Mouse (Mus musculus) kidney, embryonic 16.5 days (tissue): ENCODE measurements around the gene Crygn. TPM values are rescaled to one million over a fixed set of nuclear protein-coding genes. Genes with fewer than 3 reads are reported as not detected.
"Not testable (repeated sequence)": the region's sequence is repeated elsewhere in the genome, so short reads cannot be mapped to it uniquely, and the experiment has no call there.

Source experiments
- ATAC-seq: fragments of 200-750 bp; cut with Nextera tagmentation; 2 replicates; pipeline ENCODE4 v1.8.0; 2017; ENCODE audit warnings: moderate TSS enrichment; ENCODE audit not compliant: low FRiP score, low TSS enrichment
- H3K27ac ChIP-seq: fragments of 300-500 bp; sonication (generic); 2 replicates; pipeline ENCODE4 v1.5.1; 2014; ENCODE audit warnings: low read length
- H3K27me3 ChIP-seq: fragments of 300-500 bp; sonication (generic); 2 replicates; pipeline ENCODE4 v1.6.1; 2014; ENCODE audit warnings: low read length, control low read depth, mixed read lengths; ENCODE audit not compliant: insufficient read depth
- H3K36me3 ChIP-seq: fragments of 300-500 bp; sonication (generic); 2 replicates; pipeline ENCODE4 v1.6.1; 2014; ENCODE audit warnings: low read length, control low read depth, mixed read lengths; ENCODE audit not compliant: insufficient read depth
- H3K4me1 ChIP-seq: fragments of 300-500 bp; sonication (generic); 2 replicates; pipeline ENCODE4 v1.6.1; 2014; ENCODE audit warnings: low read length, control low read depth, mixed read lengths; ENCODE audit not compliant: insufficient read depth
- H3K4me2 ChIP-seq: fragments of 300-500 bp; sonication (generic); replicated peaks from 2 replicates; pipeline ENCODE4 v1.6.1; 2014; ENCODE audit warnings: low read depth, low read length
- H3K4me3 ChIP-seq: fragments of 300-500 bp; sonication (generic); 2 replicates; pipeline ENCODE4 v1.5.1; 2014; ENCODE audit warnings: mild to moderate bottlenecking, low read length
- H3K9ac ChIP-seq: fragments of 300-500 bp; sonication (generic); replicated peaks from 2 replicates; pipeline ENCODE4 v1.6.1; 2014; ENCODE audit warnings: low read length
- H3K9me3 ChIP-seq: fragments of 300-500 bp; sonication (generic); 2 replicates; pipeline ENCODE4 v1.6.1; 2016; ENCODE audit warnings: low read length, control low read depth
- WGBS: fragments of 180-500 bp; shearing (Covaris S2); extraction: QIAGEN DNeasy Blood & Tissue Kit; methylation state at CpG from one replicate; pipeline ENCODE4 v1.1.7; 2014; 5-methylcytosine and 5-hydroxymethylcytosine counted together
- polyA plus RNA-seq: library from polyadenylated mRNA; unstranded; fragments of >200 nt; fragmentation: Nextera tagmentation; extraction: Ambion mirVana; gene quantifications from 2 replicates; pipeline ENCODE4 v1.2.1, GENCODE M21; 2015

Crygn gene
- polyA plus RNA-seq, 1 experiment from 2014 or later = 3.9 TPM

- WGBS = 47% methylated on average over 15 of the region's 15 CpGs
- peaks cover 6% of the 10 kb centered on the region for H3K9me3 ChIP-seq
- no peak overlapping the region for H3K9ac ChIP-seq
- H3K4me1 ChIP-seq = peaks cover 10% of the 10 kb centered on the region; the same call in 1 of the 2 replicates
- H3K27ac ChIP-seq = no peak overlapping the region
- H3K4me2 ChIP-seq = no peak overlapping the region
- H3K4me3 ChIP-seq = no peak overlapping the region
- 0 out of 2 replicates have a peak, but pooled peaks have one; percentile 56 for ATAC-seq
- no peaks in the 10 kb centered on the region for H3K27me3 ChIP-seq
- no peaks in the 10 kb centered on the region for H3K36me3 ChIP-seq
Observed at GRCm38 (mm10) chr5:24779881-24780512, 22.2 kb upstream of the Crygn start.

GRCm38 (mm10) chr5:24779321-24779720 is 21.5 kb upstream of the Crygn start:
- ATAC-seq = no peak
- H3K4me3 ChIP-seq = no peak overlapping the region

GRCm38 (mm10) chr5:24778843-24779140 is 21.0 kb upstream of the Crygn start:
- peak; percentile 11; the same call in 1 of the 2 replicates for ATAC-seq
- WGBS = 38% methylated on average over 13 of the region's 13 CpGs
- peaks cover 3% of the 10 kb centered on the region; the same call in 1 of the 2 replicates for H3K9me3 ChIP-seq
- H3K36me3 ChIP-seq = no peaks in the 10 kb centered on the region
- peak overlapping the region; percentile 37 for H3K4me2 ChIP-seq
- peak overlapping the region; percentile 8; the same call in 1 of the 2 replicates for H3K4me3 ChIP-seq
- 0 out of 2 replicates have a peak overlapping the region, but pooled peaks have one; percentile 26 for H3K9ac ChIP-seq
- H3K4me1 ChIP-seq = peaks cover 10% of the 10 kb centered on the region; the same call in 1 of the 2 replicates
- H3K27ac ChIP-seq = no peak overlapping the region
- H3K27me3 ChIP-seq = no peaks in the 10 kb centered on the region

More at GRCm38 (mm10) chr5:24779321-24779720, 21.5 kb upstream of the Crygn start:
- Histone ChIP-seq H3K9ac (no peak overlapping the region), H3K4me1 (peaks cover 10% of the 10 kb centered on the region; the same call in 1 of the 2 replicates), H3K9me3 (peaks cover 3% of the 10 kb centered on the region; the same call in 1 of the 2 replicates), H3K27me3 (no peaks in the 10 kb centered on the region), H3K4me2 (no peak overlapping the region), H3K36me3 (no peaks in the 10 kb centered on the region), H3K27ac (no peak overlapping the region)

- peak; percentile 46; the same call in 1 of the 2 replicates for ATAC-seq
- WGBS = 35% methylated on average over 17 of the region's 17 CpGs
- peak overlapping the region; percentile 37 for H3K4me2 ChIP-seq
Observed at GRCm38 (mm10) chr5:24778082-24778842, 20.5 kb upstream of the Crygn start.

DNA sequence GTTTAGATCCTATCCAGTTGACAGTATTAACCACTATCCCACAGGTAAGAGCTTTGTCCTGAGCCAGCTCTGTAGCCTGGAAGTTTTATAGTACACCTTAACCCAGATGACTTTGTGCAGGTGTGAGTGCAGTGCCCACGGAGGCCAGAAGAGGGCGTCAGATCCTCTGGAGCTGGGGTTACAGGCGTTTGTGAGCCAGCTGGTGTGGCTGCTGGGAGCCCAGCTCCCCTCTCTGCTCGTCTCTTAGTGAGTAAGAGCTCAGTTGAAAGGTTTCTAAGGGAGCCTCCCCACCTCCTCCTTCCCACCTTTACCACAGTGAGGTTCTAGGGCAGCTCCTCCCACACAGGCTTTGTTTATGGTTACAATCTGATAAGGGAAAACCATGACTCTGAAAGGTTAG is 18.9 kb upstream of the Crygn start:
- H3K27me3 ChIP-seq = no peaks in the 10 kb centered on the region
- H3K4me2 ChIP-seq = no peak overlapping the region
- no peak overlapping the region for H3K27ac ChIP-seq
- peaks cover 10% of the 10 kb centered on the region; the same call in 1 of the 2 replicates for H3K4me1 ChIP-seq
- ATAC-seq = no peak
- peaks cover 3% of the 10 kb centered on the region; the same call in 1 of the 2 replicates for H3K9me3 ChIP-seq
- no peak overlapping the region for H3K4me3 ChIP-seq
- no peaks in the 10 kb centered on the region for H3K36me3 ChIP-seq
- H3K9ac ChIP-seq = no peak overlapping the region
- 62% methylated on average over 4 of the region's 4 CpGs for WGBS

More at GRCm38 (mm10) chr5:24778082-24778842, 20.5 kb upstream of the Crygn start:
- Histone ChIP-seq H3K4me1 (peaks cover 10% of the 10 kb centered on the region; the same call in 1 of the 2 replicates), H3K36me3 (no peaks in the 10 kb centered on the region), H3K27me3 (no peaks in the 10 kb centered on the region), H3K27ac (no peak overlapping the region), H3K4me3 (peak overlapping the region; percentile 8; the same call in 1 of the 2 replicates), H3K9me3 (peaks cover 3% of the 10 kb centered on the region; the same call in 1 of the 2 replicates), H3K9ac (0 out of 2 replicates have a peak overlapping the region, but pooled peaks have one; percentile 26)

GRCm38 (mm10) chr5:24774549-24774948 is 16.7 kb upstream of the Crygn start:
- not testable (repeated sequence) for H3K9me3 ChIP-seq, H3K4me1 ChIP-seq
- 94% methylated on average over 16 of the region's 16 CpGs for WGBS

GRCm38 (mm10) chr5:24756931-24757330 is 877 bp downstream of the Crygn start:
- no peak overlapping the region for H3K27ac ChIP-seq
- WGBS = 86% methylated on average over 3 of the region's 3 CpGs
- no peaks in the 10 kb centered on the region for H3K9me3 ChIP-seq
- ATAC-seq = no peak
- H3K9ac ChIP-seq = no peak overlapping the region
- H3K4me2 ChIP-seq = no peak overlapping the region
- H3K4me1 ChIP-seq = peaks cover 29% of the 10 kb centered on the region
- H3K4me3 ChIP-seq = no peak overlapping the region
- no peaks in the 10 kb centered on the region for H3K27me3 ChIP-seq
- H3K36me3 ChIP-seq = no peaks in the 10 kb centered on the region

More at GRCm38 (mm10) chr5:24774549-24774948, 16.7 kb upstream of the Crygn start:
- not testable (repeated sequence) for H3K9ac ChIP-seq, H3K36me3 ChIP-seq, H3K4me3 ChIP-seq, H3K27ac ChIP-seq, H3K27me3 ChIP-seq, ATAC-seq, H3K4me2 ChIP-seq

DNA sequence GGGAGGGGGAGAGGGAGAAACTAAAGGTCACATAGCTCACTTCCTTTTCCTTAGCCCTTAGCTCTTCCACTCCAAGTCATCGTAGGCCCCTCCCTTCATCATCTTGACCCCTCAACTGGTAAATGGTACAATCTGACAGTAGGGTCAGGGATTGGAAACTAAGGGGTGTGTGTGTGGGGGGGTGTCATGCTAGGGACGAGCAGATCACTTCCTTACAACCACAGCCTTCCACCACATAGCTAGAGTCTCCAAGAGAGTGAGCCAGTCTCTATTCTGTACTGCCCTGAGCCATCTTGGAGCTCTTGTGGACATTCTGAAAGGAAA is 5.7 kb downstream of the Crygn start:
- no peaks in the 10 kb centered on the region for H3K36me3 ChIP-seq
- no peaks in the 10 kb centered on the region for H3K9me3 ChIP-seq
- peak overlapping the region; percentile 67 for H3K4me2 ChIP-seq
- peak; percentile 13; the same call in 1 of the 2 replicates for ATAC-seq
- H3K4me1 ChIP-seq = peaks cover 55% of the 10 kb centered on the region
- WGBS = 0% methylated on average over 2 of the region's 2 CpGs
- H3K27ac ChIP-seq = peak overlapping the region; percentile 97
- no peaks in the 10 kb centered on the region for H3K27me3 ChIP-seq
- H3K4me3 ChIP-seq = peak overlapping the region; percentile 63; the same call in 1 of the 2 replicates
- H3K9ac ChIP-seq = peak overlapping the region; percentile 89

- 2% methylated on average over 24 of the region's 25 CpGs for WGBS
- Histone ChIP-seq H3K4me2 (peak overlapping the region; percentile 67), H3K27me3 (no peaks in the 10 kb centered on the region), H3K27ac (peak overlapping the region; percentile 97), H3K36me3 (no peaks in the 10 kb centered on the region), H3K9ac (peak overlapping the region; percentile 89), H3K4me1 (peaks cover 59% of the 10 kb centered on the region), H3K4me3 (peak overlapping the region; percentile 63), H3K9me3 (no peaks in the 10 kb centered on the region)
- peak; percentile 74 for ATAC-seq
Observed at GRCm38 (mm10) chr5:24751305-24752174, 6.3 kb downstream of the Crygn start.
